Mouse (Mus musculus): Measurements from ENCODE around the gene Dnaja3. TPM values are rescaled to one million over a fixed set of nuclear protein-coding genes. Genes with fewer than 3 reads are reported as not detected.
A peak's percentile ranks its signal among the peaks of the same experiment; 100 is the strongest.

Gene Dnaja3
- polyA plus RNA-seq, 1 experiment, result 69.5 TPM

GRCm38 (mm10) chr16:4725780-4726527, 86.2 kb downstream of the Dnaja3 start, which contains the start of gene Hmox2:
TSS of gene Hmox2 (plus strand) at chr16:4726361.
- H3K79me2 ChIP-seq (ENCODE audit: control insufficient read depth, insufficient read depth), result peaks cover 39% of the 10 kb centered on the region
- peak within 1 kb of the TSS; percentile 43 for H3ac ChIP-seq (ENCODE audit: control insufficient read depth, insufficient read length)
- no peaks in the 10 kb centered on the region for H3K27me3 ChIP-seq (ENCODE audit: control insufficient read depth, insufficient read depth, insufficient read length)
- peak within 1 kb of the TSS; percentile 74 for H3K4me3 ChIP-seq
- H3K4me2 ChIP-seq (ENCODE audit: low read depth), result peak within 1 kb of the TSS; percentile 99
- TF ChIP-seq POLR2A (IDR thresholded peaks at IDR 0.05; ENCODE audit: insufficient read length, low read depth) (peak; percentile 97), MYOD1 (IDR thresholded peaks at IDR 0.05; ENCODE audit: control insufficient read depth in 1 of 3, insufficient read length in 2 of 3, low read depth in 2 of 3) (no peak), CEBPB (IDR thresholded peaks at IDR 0.05; ENCODE audit: insufficient read depth, poor library complexity, severe bottlenecking) (no peak), SRF (IDR thresholded peaks at IDR 0.05; ENCODE audit: control insufficient read depth, insufficient read length, low read depth) (no peak), POLR2AphosphoS2 (IDR thresholded peaks at IDR 0.05; ENCODE audit: insufficient read length, low read depth) (peak; percentile 98)
- no peaks in the 10 kb centered on the region for H3K36me3 ChIP-seq (ENCODE audit: control insufficient read depth, insufficient read depth)

GRCm38 (mm10) chr16:4726528-4727128, 86.8 kb downstream of the Dnaja3 start:
- Histone ChIP-seq H3K4me2 (ENCODE audit: low read depth) (peak overlapping the region; percentile 96), H3K4me3 (peak overlapping the region; percentile 74)

GRCm38 (mm10) chr16:4727526-4727925, 87.7 kb downstream of the Dnaja3 start:
- TF ChIP-seq E2F4 (IDR thresholded peaks at IDR 0.05; ENCODE audit: insufficient read depth) (no peak), SRF (IDR thresholded peaks at IDR 0.05; ENCODE audit: control insufficient read depth, insufficient read length, low read depth) (no peak), USF1 (IDR thresholded peaks at IDR 0.05; ENCODE audit: low read depth) (no peak), REST (IDR thresholded peaks at IDR 0.05; ENCODE audit: insufficient read depth, insufficient read length) (no peak), POLR2A (IDR thresholded peaks at IDR 0.05; ENCODE audit: insufficient read length, low read depth) (no peak)
- no peaks in the 10 kb centered on the region for H3K27me3 ChIP-seq (ENCODE audit: control insufficient read depth, insufficient read depth, insufficient read length)
- H3K4me2 ChIP-seq (ENCODE audit: low read depth), result peak overlapping the region; percentile 96
- peaks cover 54% of the 10 kb centered on the region for H3K79me2 ChIP-seq (ENCODE audit: control insufficient read depth, insufficient read depth)
- no peaks in the 10 kb centered on the region for H3K36me3 ChIP-seq (ENCODE audit: control insufficient read depth, insufficient read depth)
- H3ac ChIP-seq (ENCODE audit: control insufficient read depth, insufficient read length), result no peak overlapping the region
- H3K4me3 ChIP-seq, result peak overlapping the region; percentile 74

More at GRCm38 (mm10) chr16:4726528-4727128, 86.8 kb downstream of the Dnaja3 start:
- TF ChIP-seq SRF (IDR thresholded peaks at IDR 0.05; ENCODE audit: control insufficient read depth, insufficient read length, low read depth) (no peak), TCF12 (IDR thresholded peaks at IDR 0.05; ENCODE audit: insufficient read depth, poor library complexity, severe bottlenecking) (no peak), MAX (IDR thresholded peaks at IDR 0.05; ENCODE audit: low read depth) (no peak), E2F4 (IDR thresholded peaks at IDR 0.05; ENCODE audit: insufficient read depth) (no peak), POLR2A (IDR thresholded peaks at IDR 0.05; ENCODE audit: insufficient read length, low read depth) (no peak), POLR2AphosphoS2 (IDR thresholded peaks at IDR 0.05; ENCODE audit: insufficient read length, low read depth) (no peak), REST (IDR thresholded peaks at IDR 0.05; ENCODE audit: insufficient read depth, insufficient read length) (no peak), TCF3 (IDR thresholded peaks at IDR 0.05; ENCODE audit: insufficient read length, low read depth) (no peak), CEBPB (IDR thresholded peaks at IDR 0.05; ENCODE audit: insufficient read depth, poor library complexity, severe bottlenecking) (no peak), MYOG (IDR thresholded peaks at IDR 0.05; ENCODE audit: control insufficient read depth in 1 of 3, insufficient read depth in 1 of 3, insufficient read length in 2 of 3, low read depth in 2 of 3) (no peak), MYOD1 (IDR thresholded peaks at IDR 0.05; ENCODE audit: control insufficient read depth in 1 of 3, insufficient read length in 2 of 3, low read depth in 2 of 3) (no peak)
- Histone ChIP-seq H3K27me3 (ENCODE audit: control insufficient read depth, insufficient read depth, insufficient read length) (no peaks in the 10 kb centered on the region), H3K79me2 (ENCODE audit: control insufficient read depth, insufficient read depth) (peaks cover 46% of the 10 kb centered on the region), H3ac (ENCODE audit: control insufficient read depth, insufficient read length) (peak overlapping the region; percentile 43), H3K36me3 (ENCODE audit: control insufficient read depth, insufficient read depth) (no peaks in the 10 kb centered on the region)

GRCm38 (mm10) chr16:4727963-4728362, 88.2 kb downstream of the Dnaja3 start:
- no peak overlapping the region for H3K4me3 ChIP-seq
- H3K36me3 ChIP-seq (ENCODE audit: control insufficient read depth, insufficient read depth), result no peaks in the 10 kb centered on the region
- TF ChIP-seq MYOD1 (IDR thresholded peaks at IDR 0.05; ENCODE audit: control insufficient read depth in 1 of 3, insufficient read length in 2 of 3, low read depth in 2 of 3), result no peak
- TF ChIP-seq SRF (IDR thresholded peaks at IDR 0.05; ENCODE audit: control insufficient read depth, insufficient read length, low read depth), result no peak
- TF ChIP-seq CEBPB (IDR thresholded peaks at IDR 0.05; ENCODE audit: insufficient read depth, poor library complexity, severe bottlenecking), result no peak
- TF ChIP-seq MAX (IDR thresholded peaks at IDR 0.05; ENCODE audit: low read depth), result no peak
- TF ChIP-seq REST (IDR thresholded peaks at IDR 0.05; ENCODE audit: insufficient read depth, insufficient read length), result no peak
- no peak for TF ChIP-seq TCF3 (IDR thresholded peaks at IDR 0.05; ENCODE audit: insufficient read length, low read depth)
- no peak for TF ChIP-seq MYOG (IDR thresholded peaks at IDR 0.05; ENCODE audit: control insufficient read depth in 1 of 3, insufficient read depth in 1 of 3, insufficient read length in 2 of 3, low read depth in 2 of 3)
- TF ChIP-seq POLR2A (IDR thresholded peaks at IDR 0.05; ENCODE audit: insufficient read length, low read depth), result no peak
- no peak for TF ChIP-seq TCF12 (IDR thresholded peaks at IDR 0.05; ENCODE audit: insufficient read depth, poor library complexity, severe bottlenecking)
- TF ChIP-seq E2F4 (IDR thresholded peaks at IDR 0.05; ENCODE audit: insufficient read depth), result no peak
- TF ChIP-seq USF1 (IDR thresholded peaks at IDR 0.05; ENCODE audit: low read depth), result no peak
- no peak for TF ChIP-seq POLR2AphosphoS2 (IDR thresholded peaks at IDR 0.05; ENCODE audit: insufficient read length, low read depth)
- peak overlapping the region; percentile 96 for H3K4me2 ChIP-seq (ENCODE audit: low read depth)
- peaks cover 55% of the 10 kb centered on the region for H3K79me2 ChIP-seq (ENCODE audit: control insufficient read depth, insufficient read depth)
- H3K27me3 ChIP-seq (ENCODE audit: control insufficient read depth, insufficient read depth, insufficient read length), result no peaks in the 10 kb centered on the region
- H3ac ChIP-seq (ENCODE audit: control insufficient read depth, insufficient read length), result no peak overlapping the region
